Mouse (Mus musculus) forelimb bud, embryonic 11.5 days (tissue): ENCODE measurements around the gene Csf2rb2.
"Not testable (repeated sequence)": the region's sequence is repeated elsewhere in the genome, so short reads cannot be mapped to it uniquely, and the experiment has no call there.

Source experiments
- DNase-seq: peaks from one replicate; pipeline ENCODE4 v3.0.0-alpha.2; 2012; ENCODE audit warnings: low read depth, low spot score

Csf2rb2 gene

GRCm38 (mm10) chr15:78257326-78258050, 48.0 kb downstream of the Csf2rb2 start:
- peak; percentile 68 for DNase-seq

- not testable (repeated sequence) for DNase-seq
Measured at GRCm38 (mm10) chr15:78256602-78257259, 48.8 kb downstream of the Csf2rb2 start.

GRCm38 (mm10) chr15:78254751-78255150, 50.8 kb downstream of the Csf2rb2 start:
- DNase-seq: peak; percentile 62

GRCm38 (mm10) chr15:78248410-78248809, 57.1 kb downstream of the Csf2rb2 start:
- DNase-seq: no peak

GRCm38 (mm10) chr15:78247659-78248058, 57.9 kb downstream of the Csf2rb2 start:
- DNase-seq: no peak

- no peak for DNase-seq
Measured at GRCm38 (mm10) chr15:78246143-78247116, 59.1 kb downstream of the Csf2rb2 start.

- DNase-seq: no peak
Measured at GRCm38 (mm10) chr15:78244695-78245492, 60.6 kb downstream of the Csf2rb2 start, which contains the start of gene Ncf4. Gene Ncf4, plus strand, starts transcription at chr15:78244801.

- no peak for DNase-seq
Measured at GRCm38 (mm10) chr15:78243774-78244173, 61.7 kb downstream of the Csf2rb2 start.

GRCm38 (mm10) chr15:78243061-78243460, 62.5 kb downstream of the Csf2rb2 start:
- DNase-seq: no peak

GRCm38 (mm10) chr15:78241335-78241734, 64.2 kb downstream of the Csf2rb2 start:
- DNase-seq: peak; percentile 6

GRCm38 (mm10) chr15:78239956-78240617, 65.4 kb downstream of the Csf2rb2 start:
- no peak for DNase-seq

GRCm38 (mm10) chr15:78239453-78239852, 66.1 kb downstream of the Csf2rb2 start:
- DNase-seq: peak; percentile 80

GRCm38 (mm10) chr15:78234823-78235509, 70.6 kb downstream of the Csf2rb2 start:
- no peak for DNase-seq
